Mouse (Mus musculus) lung, embryonic 16.5 days (tissue): ENCODE data around the gene Krt7. TPM values are rescaled to one million over a fixed set of nuclear protein-coding genes. Genes with fewer than 3 reads are reported as not detected.

Experiments used
- ATAC-seq: fragments of 200-750 bp; cut with Nextera tagmentation; 2 replicates; pipeline ENCODE4 v1.8.0; 2017; ENCODE audit warnings: low read depth, mild to moderate bottlenecking, moderate library complexity
- H3K27ac ChIP-seq: fragments of 300-500 bp; sonication (generic); 2 replicates; pipeline ENCODE4 v1.5.1; 2014; ENCODE audit warnings: mild to moderate bottlenecking, control low read depth, low read length
- H3K27me3 ChIP-seq: fragments of 300-500 bp; sonication (generic); 2 replicates; pipeline ENCODE4 v1.6.1; 2014; ENCODE audit warnings: low read depth, low read length, mixed read lengths; ENCODE audit not compliant: control insufficient read depth, insufficient read depth
- H3K36me3 ChIP-seq: fragments of 300-500 bp; sonication (generic); 2 replicates; pipeline ENCODE4 v1.6.1; 2014; ENCODE audit warnings: low read length; ENCODE audit not compliant: control insufficient read depth, insufficient read depth
- H3K4me1 ChIP-seq: fragments of 300-500 bp; sonication (generic); replicated peaks from 2 replicates; pipeline ENCODE4 v1.6.1; 2014; ENCODE audit warnings: low read length, mixed read lengths; ENCODE audit not compliant: control insufficient read depth, insufficient read depth
- H3K4me2 ChIP-seq: fragments of 300-500 bp; sonication (generic); 2 replicates; pipeline ENCODE4 v1.6.1; 2014; ENCODE audit warnings: low read depth, low read length, control low read depth
- H3K4me3 ChIP-seq: fragments of 300-500 bp; sonication (generic); 2 replicates; pipeline ENCODE4 v1.5.1; 2014; ENCODE audit warnings: mild to moderate bottlenecking, low read length, control low read depth
- H3K9ac ChIP-seq: fragments of 300-500 bp; sonication (generic); 2 replicates; pipeline ENCODE4 v1.6.1; 2014; ENCODE audit warnings: low read length, control low read depth
- H3K9me3 ChIP-seq: fragments of 300-500 bp; sonication (generic); 2 replicates; pipeline ENCODE4 v1.6.1; 2016; ENCODE audit warnings: low read length; ENCODE audit not compliant: control insufficient read depth
- WGBS: fragments of 180-500 bp; shearing (Covaris S2); extraction: QIAGEN DNeasy Blood & Tissue Kit; methylation state at CpG from one replicate; pipeline ENCODE4 v1.1.7; 2014; 5-methylcytosine and 5-hydroxymethylcytosine counted together
- polyA plus RNA-seq: library from polyadenylated mRNA; unstranded; fragments of >200 nt; fragmentation: Nextera tagmentation; extraction: Ambion mirVana; gene quantifications from 2 replicates; pipeline ENCODE4 v1.2.1, GENCODE M21; 2015

Gene Krt7
- polyA plus RNA-seq, 1 experiment from 2014 or later, result 173 TPM

GRCm38 (mm10) chr15:101447444-101447843 lies 36.6 kb downstream of the Krt7 start, which contains the start of gene Krt88:
Krt88 (plus strand) TSS chr15:101447744.
- H3K4me3 ChIP-seq, result no peak within 1 kb of the TSS
- H3K36me3 ChIP-seq, result no peaks in the 10 kb centered on the region
- H3K9ac ChIP-seq, result no peak within 1 kb of the TSS
- no peaks in the 10 kb centered on the region for H3K9me3 ChIP-seq
- H3K27me3 ChIP-seq, result no peaks in the 10 kb centered on the region
- H3K4me2 ChIP-seq, result no peak within 1 kb of the TSS
- H3K4me1 ChIP-seq, result no peaks in the 10 kb centered on the region
- no peak for ATAC-seq
- no peak within 1 kb of the TSS for H3K27ac ChIP-seq
- WGBS, result 61% methylated on average over 2 of the region's 2 CpGs

- H3K4me1 ChIP-seq, result no peaks in the 10 kb centered on the region
- H3K9ac ChIP-seq, result no peak overlapping the region
- H3K4me3 ChIP-seq, result no peak overlapping the region
- no peak overlapping the region for H3K4me2 ChIP-seq
- peaks cover 2% of the 10 kb centered on the region; the same call in 1 of the 2 replicates for H3K9me3 ChIP-seq
- ATAC-seq, result peak; percentile 60
- H3K27me3 ChIP-seq, result no peaks in the 10 kb centered on the region
- no peak overlapping the region for H3K27ac ChIP-seq
- WGBS, result 4% methylated on average over 13 of the region's 13 CpGs
- H3K36me3 ChIP-seq, result no peaks in the 10 kb centered on the region
Measured at GRCm38 (mm10) chr15:101453093-101453736, 42.4 kb downstream of the Krt7 start.

DNA sequence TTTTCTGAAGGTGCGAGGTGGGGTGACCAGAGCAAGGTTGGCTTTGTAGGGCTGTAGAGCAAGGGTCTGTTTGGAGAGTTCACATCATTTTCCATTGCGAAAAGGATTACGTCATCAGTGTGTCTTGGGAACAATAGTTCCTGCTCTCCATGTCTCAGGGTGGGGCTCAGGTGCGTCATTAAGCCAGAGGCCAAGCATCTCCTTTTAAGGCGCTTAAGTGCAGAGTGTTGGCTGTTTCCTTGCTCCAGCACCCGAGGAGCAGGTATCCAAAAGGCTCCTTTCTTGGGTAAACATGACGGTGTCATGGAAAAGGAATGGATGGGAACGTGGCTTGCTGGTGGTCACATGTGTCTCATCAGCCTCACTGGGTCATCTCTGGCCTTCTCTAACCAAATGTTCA lies 43.9 kb downstream of the Krt7 start:
- no peaks in the 10 kb centered on the region for H3K4me1 ChIP-seq
- no peak for ATAC-seq
- WGBS, result 69% methylated on average over 8 of the region's 8 CpGs

GRCm38 (mm10) chr15:101455292-101455691 lies 44.4 kb downstream of the Krt7 start:
- Histone ChIP-seq H3K27me3 (no peaks in the 10 kb centered on the region), H3K4me1 (no peaks in the 10 kb centered on the region), H3K4me3 (no peak overlapping the region), H3K27ac (no peak overlapping the region), H3K36me3 (no peaks in the 10 kb centered on the region), H3K4me2 (no peak overlapping the region), H3K9ac (no peak overlapping the region), H3K9me3 (peaks cover 2% of the 10 kb centered on the region; the same call in 1 of the 2 replicates)
- WGBS, result 64% methylated on average over 2 of the region's 2 CpGs
- ATAC-seq, result no peak

More for the DNA sequence above, 43.9 kb downstream of the Krt7 start:
- Histone ChIP-seq H3K27ac (no peak overlapping the region), H3K36me3 (no peaks in the 10 kb centered on the region), H3K4me3 (no peak overlapping the region), H3K9ac (no peak overlapping the region), H3K27me3 (no peaks in the 10 kb centered on the region), H3K9me3 (peaks cover 2% of the 10 kb centered on the region; the same call in 1 of the 2 replicates), H3K4me2 (no peak overlapping the region)

- Histone ChIP-seq H3K4me3 (no peak overlapping the region), H3K4me1 (no peaks in the 10 kb centered on the region), H3K9ac (no peak overlapping the region), H3K27me3 (no peaks in the 10 kb centered on the region), H3K9me3 (peaks cover 2% of the 10 kb centered on the region; the same call in 1 of the 2 replicates), H3K36me3 (no peaks in the 10 kb centered on the region), H3K4me2 (no peak overlapping the region), H3K27ac (no peak overlapping the region)
- ATAC-seq, result no peak
- 87% methylated on average over 6 of the region's 6 CpGs for WGBS
Measured at GRCm38 (mm10) chr15:101455891-101456290, 45.0 kb downstream of the Krt7 start.

DNA sequence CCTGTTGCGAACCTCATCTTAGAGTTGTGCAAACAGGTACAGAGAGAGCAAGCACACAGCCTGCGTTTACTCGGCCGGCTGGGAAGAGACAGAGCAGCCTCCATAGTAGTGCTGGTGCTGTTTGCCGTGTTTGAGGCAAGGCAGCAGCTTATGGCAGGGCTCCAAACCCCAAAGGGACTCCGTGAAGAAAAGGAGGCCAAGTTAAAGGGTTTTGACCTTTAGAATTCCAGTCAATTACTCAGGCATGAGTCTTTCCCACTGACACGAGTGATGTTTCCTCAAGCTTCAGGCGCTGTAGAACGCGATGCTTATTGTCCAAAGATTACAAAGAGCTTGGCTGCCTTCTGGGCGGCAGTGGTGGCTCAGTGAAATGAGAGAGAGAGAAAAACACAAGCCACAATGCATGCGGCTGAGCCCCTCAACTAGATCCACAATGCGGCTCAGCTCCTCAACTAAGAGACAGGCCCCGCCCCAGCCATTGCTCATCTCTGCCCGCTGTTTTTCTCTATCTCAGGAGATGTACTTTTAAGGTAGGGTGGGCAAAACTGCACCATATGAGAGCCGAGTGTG lies 47.6 kb downstream of the Krt7 start:
- peaks cover 2% of the 10 kb centered on the region; the same call in 1 of the 2 replicates for H3K9me3 ChIP-seq
- H3K4me3 ChIP-seq, result no peak overlapping the region
- ATAC-seq, result no peak
- no peaks in the 10 kb centered on the region for H3K36me3 ChIP-seq
- no peaks in the 10 kb centered on the region for H3K27me3 ChIP-seq
- WGBS, result 45% methylated on average over 16 of the region's 16 CpGs
- no peak overlapping the region for H3K9ac ChIP-seq
- no peak overlapping the region for H3K4me2 ChIP-seq
- no peak overlapping the region for H3K27ac ChIP-seq
- no peaks in the 10 kb centered on the region for H3K4me1 ChIP-seq

- Histone ChIP-seq H3K36me3 (no peaks in the 10 kb centered on the region), H3K4me2 (no peak overlapping the region), H3K4me3 (no peak overlapping the region), H3K9ac (no peak overlapping the region), H3K9me3 (peaks cover 2% of the 10 kb centered on the region; the same call in 1 of the 2 replicates), H3K4me1 (no peaks in the 10 kb centered on the region), H3K27ac (no peak overlapping the region), H3K27me3 (no peaks in the 10 kb centered on the region)
- ATAC-seq, result no peak
- 71% methylated on average over 14 of the region's 14 CpGs for WGBS
Measured at GRCm38 (mm10) chr15:101459283-101459682, 48.4 kb downstream of the Krt7 start.

DNA sequence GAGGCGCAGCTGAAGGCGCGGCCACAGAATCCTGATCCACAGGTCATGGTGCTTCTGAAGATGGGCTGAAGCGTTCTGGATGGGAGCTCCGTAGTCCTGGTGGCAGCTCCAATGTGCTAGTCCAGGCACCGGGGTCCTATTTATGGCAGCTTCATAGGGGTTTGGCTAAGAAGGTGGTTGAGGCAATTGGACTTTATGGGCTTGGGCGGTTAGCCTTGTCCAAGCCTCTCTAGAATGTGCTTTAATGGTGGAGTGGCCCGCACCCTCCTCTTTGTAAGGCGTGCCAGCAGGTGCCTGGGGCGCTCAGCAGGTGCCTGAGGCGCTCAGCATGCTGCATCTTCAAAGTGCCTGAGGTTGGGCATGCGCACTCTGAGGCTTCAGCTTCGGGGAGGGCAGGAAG lies 52.8 kb downstream of the Krt7 start, which contains the start of gene Krt81:
Gene Krt81, minus strand, starts transcription at position 101 of the 400 bp plus-strand sequence.
- Histone ChIP-seq H3K27ac (no peak within 1 kb of the TSS), H3K4me1 (no peaks in the 10 kb centered on the region), H3K4me3 (no peak within 1 kb of the TSS), H3K36me3 (no peaks in the 10 kb centered on the region), H3K9ac (no peak within 1 kb of the TSS), H3K9me3 (no peaks in the 10 kb centered on the region), H3K27me3 (no peaks in the 10 kb centered on the region), H3K4me2 (no peak within 1 kb of the TSS)
- WGBS, result 78% methylated on average over 13 of the region's 13 CpGs
- ATAC-seq, result no peak

DNA sequence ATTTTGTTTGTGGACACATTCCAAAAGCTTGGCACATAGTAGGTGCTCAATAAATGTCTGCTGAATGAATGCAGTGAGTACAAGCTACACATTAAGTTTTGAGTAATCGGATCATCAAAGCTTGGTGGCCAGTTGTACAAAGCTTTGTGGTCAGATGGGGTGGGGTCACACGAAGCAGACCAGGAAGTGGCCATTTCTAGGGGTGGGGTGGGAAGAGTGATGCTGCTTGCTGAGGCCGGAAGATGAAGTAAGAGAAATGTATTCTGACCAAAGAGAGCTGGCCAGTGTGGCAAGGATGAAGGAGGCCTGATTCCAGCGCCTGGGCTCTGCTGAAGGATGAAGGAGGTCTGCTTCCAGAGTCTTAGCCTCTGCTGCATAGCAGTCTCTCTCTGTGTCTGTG lies 58.2 kb downstream of the Krt7 start:
- no peak overlapping the region for H3K9ac ChIP-seq
- H3K4me1 ChIP-seq, result no peaks in the 10 kb centered on the region
- H3K36me3 ChIP-seq, result no peaks in the 10 kb centered on the region
- H3K9me3 ChIP-seq, result no peaks in the 10 kb centered on the region
- no peak for ATAC-seq
- H3K27ac ChIP-seq, result no peak overlapping the region
- no peak overlapping the region for H3K4me3 ChIP-seq
- H3K4me2 ChIP-seq, result no peak overlapping the region
- no peaks in the 10 kb centered on the region for H3K27me3 ChIP-seq
- WGBS, result 72% methylated on average over 4 of the region's 4 CpGs
